Mouse (Mus musculus) 416B (cell line): Measurements from ENCODE around the gene 0610009B22Rik.
A peak's percentile ranks its signal among the peaks of the same experiment; 100 is the strongest.
"Not testable (repeated sequence)": the region's sequence is repeated elsewhere in the genome, so short reads cannot be mapped to it uniquely, and the experiment has no call there.

Source experiments
- DNase-seq: peaks from one replicate; pipeline ENCODE4 v3.0.0; 2011; ENCODE audit warnings: low read depth

0610009B22Rik gene

DNA sequence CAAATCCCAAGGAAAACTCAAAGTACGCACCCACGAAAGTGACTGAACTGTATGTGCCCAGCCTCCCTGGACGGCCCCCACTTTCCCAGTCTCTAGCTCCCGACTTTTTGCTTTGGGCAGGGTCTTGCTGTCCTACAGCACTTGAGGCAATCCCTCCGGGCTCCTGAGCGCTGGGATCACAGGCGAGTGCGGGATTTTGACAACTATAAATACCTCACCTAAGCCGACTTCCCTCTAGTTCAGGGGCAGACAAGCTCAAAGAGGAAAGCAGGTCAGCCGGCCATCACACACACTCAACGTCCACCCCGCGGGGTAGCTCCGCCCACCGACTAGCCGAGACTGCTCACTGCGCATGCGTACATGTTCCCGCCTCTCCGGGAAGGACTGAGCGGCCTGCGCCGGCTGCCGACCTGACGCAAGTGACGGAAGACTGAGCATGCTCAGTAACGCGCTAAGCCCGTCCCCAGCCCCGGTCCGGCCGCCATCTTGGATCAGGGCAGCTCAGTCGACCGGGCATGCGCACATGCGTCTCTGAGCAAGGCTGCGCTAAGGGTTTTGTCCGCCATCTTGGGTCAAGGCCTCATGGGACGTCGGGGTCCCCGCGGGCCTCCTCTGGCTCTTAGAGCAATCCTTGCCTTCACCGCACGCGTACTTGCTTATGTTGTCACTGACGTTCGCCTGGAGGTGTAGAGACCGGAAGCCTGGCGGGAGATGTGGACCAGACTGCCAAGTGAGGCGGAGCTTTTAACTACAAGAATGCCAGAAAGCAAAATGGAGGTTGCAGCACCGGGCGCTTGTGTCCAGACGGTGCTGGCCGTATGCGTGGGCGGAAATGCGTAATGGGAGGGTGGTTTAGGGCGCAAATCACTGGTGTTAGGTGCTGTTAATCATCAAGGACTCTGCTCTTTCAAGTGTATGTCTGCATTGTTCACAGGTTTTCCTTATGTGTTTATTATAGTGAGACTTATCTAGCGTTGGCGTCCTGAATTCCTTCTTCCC lies at the start of gene 0610009B22Rik:
0610009B22Rik (minus strand) TSS at position 545 of the 999 bp plus-strand sequence.
- peak; percentile 100 for DNase-seq

- not testable (repeated sequence) for DNase-seq
These were observed 45.5 kb upstream of the 0610009B22Rik start for GRCm38 (mm10) chr11:51734218-51734617.

DNA sequence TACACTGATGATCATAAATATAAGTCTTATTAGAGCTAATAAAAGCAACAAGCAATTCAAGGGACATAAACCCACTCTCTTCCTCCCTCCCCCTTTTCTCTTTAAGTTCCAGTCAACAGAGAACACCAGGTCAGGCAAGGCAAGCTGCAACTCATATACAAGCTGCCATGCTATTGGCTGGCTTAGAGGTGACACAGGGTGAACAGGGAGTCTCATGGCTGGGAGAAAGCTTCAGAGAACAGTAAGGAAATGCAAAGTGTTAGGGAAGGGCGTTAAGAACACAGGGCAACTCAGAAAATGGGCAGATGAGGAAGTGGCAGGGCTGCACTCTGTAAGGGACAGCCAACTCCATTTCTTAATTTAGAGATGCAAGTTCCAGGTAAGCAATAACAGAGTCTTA lies 44.2 kb upstream of the 0610009B22Rik start:
- no peak for DNase-seq

- no peak for DNase-seq
These were observed 32.4 kb upstream of the 0610009B22Rik start for GRCm38 (mm10) chr11:51721066-51721465.

DNA sequence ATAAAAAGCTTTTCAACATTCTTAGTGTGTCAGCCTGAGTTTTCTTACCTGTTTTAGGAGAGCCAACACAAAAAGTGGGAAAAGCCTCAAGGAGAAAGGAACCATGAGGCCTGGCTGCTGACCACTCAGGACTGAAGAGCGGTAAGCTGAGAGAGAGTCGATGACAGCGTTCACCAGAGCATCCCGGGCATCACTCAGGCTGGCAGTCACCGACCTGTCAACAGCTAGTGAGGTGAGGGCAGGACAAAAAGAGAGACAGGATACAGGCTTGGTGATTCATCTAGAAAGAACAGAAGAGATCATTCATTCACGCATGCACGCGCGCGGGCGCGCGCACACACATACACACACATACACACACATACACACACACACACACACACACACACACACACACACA lies 18.4 kb upstream of the 0610009B22Rik start:
- no peak for DNase-seq

- DNase-seq, result no peak
These were observed 17.8 kb upstream of the 0610009B22Rik start for GRCm38 (mm10) chr11:51706451-51706850.

GRCm38 (mm10) chr11:51703379-51703998 lies 14.8 kb upstream of the 0610009B22Rik start:
- peak; percentile 82 for DNase-seq

GRCm38 (mm10) chr11:51702831-51703230 lies 14.2 kb upstream of the 0610009B22Rik start:
- peak; percentile 8 for DNase-seq

DNA sequence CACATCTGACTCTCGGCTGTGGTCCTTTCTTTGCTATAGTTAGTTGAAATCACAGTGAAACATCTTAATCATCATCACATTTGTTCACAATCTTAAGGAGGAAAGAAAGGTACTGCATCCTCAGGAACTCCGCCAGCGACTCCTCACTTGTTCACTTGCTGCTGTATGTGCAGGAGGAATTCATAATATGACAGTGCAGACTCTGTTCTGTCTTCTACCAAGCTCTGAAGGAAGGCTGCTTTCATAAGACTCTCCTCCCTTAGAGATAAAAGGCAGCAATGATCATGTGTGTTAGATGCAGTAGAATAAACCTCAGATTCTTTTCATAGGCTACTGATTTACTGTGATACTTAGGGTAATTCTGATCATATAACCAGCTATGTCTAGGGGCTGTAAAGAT lies 6.3 kb upstream of the 0610009B22Rik start:
- no peak for DNase-seq

- not testable (repeated sequence) for DNase-seq
These were observed 1.9 kb upstream of the 0610009B22Rik start for GRCm38 (mm10) chr11:51690597-51690996.

DNA sequence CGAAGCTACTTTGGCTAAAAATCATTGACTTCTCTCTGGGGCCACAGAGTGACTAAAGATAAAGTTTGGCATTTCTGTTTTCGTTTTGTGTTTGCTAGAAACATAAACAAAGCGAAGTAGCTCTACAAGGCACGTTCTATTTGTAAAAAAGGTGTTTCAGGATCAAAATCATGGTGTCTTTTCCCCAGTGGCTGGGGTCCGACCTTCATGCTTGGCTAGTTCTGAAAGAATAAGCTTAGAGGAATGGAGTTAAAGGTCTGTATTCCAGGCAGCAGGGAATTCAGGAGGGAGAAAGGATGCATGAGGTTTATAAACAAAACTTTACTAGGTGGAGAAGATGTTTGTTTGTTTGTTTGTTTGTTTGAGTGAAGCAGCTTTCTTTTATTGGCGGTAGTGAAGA lies 669 bp upstream of the 0610009B22Rik start:
- no peak for DNase-seq

DNA sequence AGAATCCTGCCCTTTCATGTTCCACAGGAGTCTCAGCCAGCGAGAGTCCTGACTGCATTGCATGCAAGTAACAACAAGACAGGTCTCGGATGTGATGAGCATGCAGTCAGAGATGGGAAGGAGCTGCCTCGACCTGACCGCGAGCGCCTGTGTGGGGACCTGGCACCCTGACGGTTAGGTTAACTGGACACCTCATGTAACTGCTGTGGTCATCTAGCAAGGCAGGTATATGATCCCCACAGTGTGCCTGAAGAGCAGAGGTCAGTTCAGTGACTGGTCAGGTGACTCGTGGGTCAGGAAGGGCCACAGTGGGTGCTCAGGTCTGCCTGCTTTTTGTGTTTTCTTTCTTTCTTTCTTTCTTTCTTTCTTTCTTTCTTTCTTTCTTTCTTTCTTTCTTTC lies 6.7 kb downstream of the 0610009B22Rik start:
- no peak for DNase-seq

GRCm38 (mm10) chr11:51681324-51681975 lies 7.2 kb downstream of the 0610009B22Rik start:
- peak; percentile 92 for DNase-seq

DNA sequence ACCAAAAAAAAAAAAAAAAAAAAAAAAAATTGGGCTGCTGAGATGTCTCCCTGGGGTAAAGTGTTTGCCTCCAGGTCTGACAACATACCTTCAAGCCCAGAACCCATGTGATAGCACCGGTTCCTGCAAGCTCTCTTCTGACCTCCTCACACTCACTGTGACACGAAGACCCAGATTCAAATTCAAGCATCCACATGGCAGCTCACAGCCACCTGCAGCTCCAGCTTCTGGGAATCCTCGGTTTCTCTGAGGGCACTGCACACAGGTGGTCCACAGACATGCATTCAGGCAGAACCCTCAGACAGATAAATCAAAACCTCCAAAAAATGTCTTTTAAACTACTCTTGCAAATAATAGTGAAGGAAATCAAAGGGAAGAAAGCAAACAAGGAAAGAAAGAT lies 9.2 kb downstream of the 0610009B22Rik start:
- DNase-seq, result no peak

GRCm38 (mm10) chr11:51677737-51678418 lies 10.8 kb downstream of the 0610009B22Rik start:
- peak; percentile 59 for DNase-seq

- no peak for DNase-seq
These were observed 13.3 kb downstream of the 0610009B22Rik start for GRCm38 (mm10) chr11:51675386-51675785.

DNA sequence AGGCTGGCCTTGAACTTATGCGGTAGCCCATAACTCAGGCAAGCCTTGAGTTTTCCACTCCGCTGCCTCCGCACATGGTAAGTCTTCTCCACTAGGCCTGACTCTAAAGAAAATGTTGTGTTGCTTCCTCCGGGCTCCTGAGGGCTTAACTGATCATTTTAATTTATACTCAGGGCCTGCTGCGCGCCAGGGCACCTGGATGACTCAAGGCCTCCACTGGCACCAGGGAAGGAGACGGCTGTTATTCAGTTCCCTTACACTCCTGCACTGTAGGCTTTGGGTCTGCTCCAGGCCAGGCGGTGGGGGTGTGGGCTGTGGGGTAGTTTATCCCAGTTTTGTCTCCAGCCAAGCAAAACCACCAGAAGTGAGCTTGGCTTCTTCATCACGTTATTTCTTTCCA lies 15.4 kb downstream of the 0610009B22Rik start:
- DNase-seq, result no peak

GRCm38 (mm10) chr11:51671376-51671775 lies 17.3 kb downstream of the 0610009B22Rik start:
- peak; percentile 60 for DNase-seq

GRCm38 (mm10) chr11:51670846-51671245 lies 17.8 kb downstream of the 0610009B22Rik start:
- no peak for DNase-seq

- not testable (repeated sequence) for DNase-seq
These were observed 23.9 kb downstream of the 0610009B22Rik start for GRCm38 (mm10) chr11:51664747-51665146.

DNA sequence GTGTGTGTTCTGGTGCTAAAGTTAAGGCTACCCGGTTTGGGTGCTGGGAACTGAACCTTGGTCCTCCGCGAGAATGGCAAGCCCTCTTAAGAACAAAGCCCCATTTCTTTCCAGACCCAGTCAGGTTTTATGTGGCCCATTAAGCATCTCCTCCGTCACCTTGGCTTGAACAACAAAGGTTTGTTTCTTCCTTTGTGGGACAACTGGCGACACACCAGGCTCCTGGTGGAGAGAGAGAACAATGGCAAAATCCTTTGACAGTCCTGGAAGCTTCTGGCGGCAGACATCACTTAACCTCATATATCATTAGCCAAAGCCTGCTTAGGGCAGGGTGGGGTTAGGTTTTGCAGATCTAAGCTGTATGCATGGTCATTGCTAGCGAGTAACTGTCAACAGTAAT lies 26.0 kb downstream of the 0610009B22Rik start:
- no peak for DNase-seq

GRCm38 (mm10) chr11:51661867-51662365 lies 26.8 kb downstream of the 0610009B22Rik start:
- DNase-seq, result no peak
